Mouse (Mus musculus): ENCODE measurements around the gene Lingo2. TPM values are rescaled to one million over a fixed set of nuclear protein-coding genes. Genes with fewer than 3 reads are reported as not detected.
A peak's percentile ranks its signal among the peaks of the same experiment; 100 is the strongest.
"Not testable (repeated sequence)": the region's sequence is repeated elsewhere in the genome, so short reads cannot be mapped to it uniquely, and the experiment has no call there.

The Lingo2 gene
- polyA plus RNA-seq, 1 experiment from 2014 or later = 9.9 TPM

- Histone ChIP-seq H3K27ac (no peak overlapping the region), H3K9ac (no peak overlapping the region), H3K9me3 (replicated peaks) (no peaks in the 10 kb centered on the region), H3K4me2 (no peak overlapping the region), H3K4me1 (peaks cover 10% of the 10 kb centered on the region), H3K4me3 (no peak overlapping the region), H3K36me3 (ENCODE audit: poor library complexity, severe bottlenecking) (no peaks in the 10 kb centered on the region), H3K27me3 (no peaks in the 10 kb centered on the region)
- no peak for ATAC-seq
- 46% methylated on average over 7 of the region's 7 CpGs for WGBS
These were observed 1180.7 kb downstream of the Lingo2 start for GRCm38 (mm10) chr4:35770810-35771209.

- no peak overlapping the region for H3K9ac ChIP-seq
- peaks cover 10% of the 10 kb centered on the region for H3K4me1 ChIP-seq
- no peak overlapping the region for H3K4me3 ChIP-seq
- no peaks in the 10 kb centered on the region for H3K9me3 ChIP-seq (replicated peaks)
- 64% methylated on average over 6 of the region's 6 CpGs for WGBS
- ATAC-seq = no peak
- H3K27me3 ChIP-seq = no peaks in the 10 kb centered on the region
- H3K27ac ChIP-seq = no peak overlapping the region
- no peaks in the 10 kb centered on the region for H3K36me3 ChIP-seq (ENCODE audit: poor library complexity, severe bottlenecking)
- no peak overlapping the region for H3K4me2 ChIP-seq
These were observed 1184.6 kb downstream of the Lingo2 start for GRCm38 (mm10) chr4:35766905-35767304.

GRCm38 (mm10) chr4:35761181-35761580, 1190.4 kb downstream of the Lingo2 start:
- Histone ChIP-seq H3K36me3 (ENCODE audit: poor library complexity, severe bottlenecking) (no peaks in the 10 kb centered on the region), H3K4me3 (no peak overlapping the region), H3K4me1 (no peaks in the 10 kb centered on the region), H3K9ac (no peak overlapping the region), H3K9me3 (replicated peaks) (no peaks in the 10 kb centered on the region), H3K27me3 (no peaks in the 10 kb centered on the region), H3K4me2 (no peak overlapping the region), H3K27ac (no peak overlapping the region)
- 83% methylated on average over 5 of the region's 5 CpGs for WGBS
- no peak for ATAC-seq

DNA sequence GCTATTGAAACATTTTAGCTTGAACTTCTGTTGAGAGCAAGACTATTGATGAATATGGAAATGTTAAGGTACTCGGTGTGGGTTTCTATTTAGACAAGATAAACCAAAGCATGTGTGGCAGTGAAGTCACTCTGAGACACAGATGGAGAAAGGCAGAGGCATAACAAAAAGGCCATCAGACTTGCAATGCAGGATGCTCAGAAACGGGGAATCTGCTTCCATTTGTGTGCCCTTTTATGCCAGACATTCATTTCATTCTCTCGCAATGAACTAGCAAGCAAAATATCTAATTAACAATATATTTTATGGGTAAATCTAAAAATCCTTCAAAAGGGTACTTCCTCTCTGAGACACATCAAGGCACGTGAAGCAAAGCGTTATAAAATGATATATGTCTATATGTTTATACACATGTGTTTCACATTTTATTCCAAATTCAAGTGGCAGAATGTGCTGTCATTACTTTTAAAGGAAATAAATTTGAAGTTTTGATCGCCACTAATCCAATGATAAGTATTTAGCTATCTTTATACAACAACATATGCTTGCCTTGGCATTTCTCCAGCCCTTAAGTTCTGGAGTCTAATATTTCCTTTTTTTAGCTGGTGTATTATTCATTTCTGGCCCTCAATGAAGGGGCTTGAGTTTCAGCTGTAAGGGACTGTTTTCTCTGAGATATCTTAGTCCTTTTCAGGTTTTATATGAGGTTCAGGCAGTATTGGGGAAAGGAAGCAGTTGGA, 1199.3 kb downstream of the Lingo2 start:
- Histone ChIP-seq H3K4me1 (no peaks in the 10 kb centered on the region), H3K9ac (no peak overlapping the region), H3K36me3 (ENCODE audit: poor library complexity, severe bottlenecking) (no peaks in the 10 kb centered on the region), H3K4me2 (no peak overlapping the region), H3K27me3 (no peaks in the 10 kb centered on the region), H3K27ac (no peak overlapping the region), H3K4me3 (no peak overlapping the region), H3K9me3 (replicated peaks) (no peaks in the 10 kb centered on the region)
- 72% methylated on average over 6 of the region's 6 CpGs for WGBS
- no peak for ATAC-seq

- no peak overlapping the region for H3K4me2 ChIP-seq
- peak; percentile 24; the same call in 1 of the 2 replicates for ATAC-seq
- H3K36me3 ChIP-seq (ENCODE audit: poor library complexity, severe bottlenecking) = no peaks in the 10 kb centered on the region
- no peak overlapping the region for H3K4me3 ChIP-seq
- no peaks in the 10 kb centered on the region for H3K9me3 ChIP-seq (replicated peaks)
- no peaks in the 10 kb centered on the region for H3K27me3 ChIP-seq
- H3K9ac ChIP-seq = no peak overlapping the region
- no peak overlapping the region for H3K27ac ChIP-seq
- 43% methylated on average over 6 of the region's 6 CpGs for WGBS
- 0 out of 2 replicates have a peak, but pooled peaks cover 7% of the 10 kb centered on the region for H3K4me1 ChIP-seq
These were observed 1204.9 kb downstream of the Lingo2 start for GRCm38 (mm10) chr4:35746693-35747092.

DNA sequence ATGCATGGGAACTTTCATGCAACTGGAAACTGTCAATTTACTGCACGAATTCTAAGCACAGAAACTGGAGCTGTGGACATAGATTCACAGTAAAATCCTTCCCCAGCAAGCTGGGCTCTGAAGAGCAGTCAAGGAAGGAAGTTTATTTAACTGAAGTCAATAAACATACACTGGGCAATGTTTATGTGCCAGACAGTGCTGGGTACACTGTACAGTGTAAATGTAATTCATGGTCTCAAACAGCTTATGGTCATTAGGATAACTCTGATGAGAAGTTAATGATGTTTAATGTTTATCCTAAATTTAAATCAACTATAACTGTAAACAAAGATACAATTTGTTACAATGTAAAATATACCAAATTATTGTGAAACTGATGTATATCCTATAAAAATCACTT, 1226.8 kb downstream of the Lingo2 start:
- no peak overlapping the region for H3K4me3 ChIP-seq
- 71% methylated on average over 1 of the region's 1 CpGs for WGBS
- H3K4me2 ChIP-seq = no peak overlapping the region
- no peaks in the 10 kb centered on the region for H3K4me1 ChIP-seq
- ATAC-seq = no peak
- no peak overlapping the region for H3K27ac ChIP-seq
- H3K36me3 ChIP-seq (ENCODE audit: poor library complexity, severe bottlenecking) = no peaks in the 10 kb centered on the region
- no peaks in the 10 kb centered on the region for H3K27me3 ChIP-seq
- H3K9ac ChIP-seq = no peak overlapping the region
- H3K9me3 ChIP-seq (replicated peaks) = peaks cover 7% of the 10 kb centered on the region; the same call in 1 of the 2 replicates

DNA sequence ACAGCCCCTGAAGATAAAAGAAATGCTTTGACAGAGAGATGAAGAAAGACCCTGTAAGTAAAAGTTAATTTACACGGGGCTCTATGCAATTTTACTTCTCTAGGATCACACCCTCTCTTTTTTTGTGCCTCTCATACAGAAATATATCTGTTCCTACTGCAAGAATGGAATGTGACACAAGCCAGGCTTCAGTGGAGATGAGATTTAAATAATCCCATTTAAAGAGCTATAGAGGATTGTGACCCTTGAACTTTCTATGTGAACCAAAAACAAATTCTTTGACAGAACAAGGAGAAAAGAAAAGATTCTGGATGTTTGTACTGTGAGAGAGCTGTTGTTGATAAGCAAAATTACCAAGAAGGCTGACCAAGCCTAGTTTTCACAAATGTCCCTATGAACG, 1247.4 kb downstream of the Lingo2 start:
- WGBS = 15% methylated on average over 2 of the region's 2 CpGs
- Histone ChIP-seq H3K36me3 (ENCODE audit: poor library complexity, severe bottlenecking) (no peaks in the 10 kb centered on the region), H3K4me3 (no peak overlapping the region), H3K27me3 (no peaks in the 10 kb centered on the region), H3K9me3 (replicated peaks) (no peaks in the 10 kb centered on the region), H3K27ac (no peak overlapping the region), H3K9ac (no peak overlapping the region), H3K4me2 (no peak overlapping the region), H3K4me1 (peaks cover 4% of the 10 kb centered on the region; the same call in 1 of the 2 replicates)
- ATAC-seq = no peak

GRCm38 (mm10) chr4:35702661-35703060, 1248.9 kb downstream of the Lingo2 start:
- no peak for ATAC-seq
- WGBS = 52% methylated on average over 1 of the region's 1 CpGs

DNA sequence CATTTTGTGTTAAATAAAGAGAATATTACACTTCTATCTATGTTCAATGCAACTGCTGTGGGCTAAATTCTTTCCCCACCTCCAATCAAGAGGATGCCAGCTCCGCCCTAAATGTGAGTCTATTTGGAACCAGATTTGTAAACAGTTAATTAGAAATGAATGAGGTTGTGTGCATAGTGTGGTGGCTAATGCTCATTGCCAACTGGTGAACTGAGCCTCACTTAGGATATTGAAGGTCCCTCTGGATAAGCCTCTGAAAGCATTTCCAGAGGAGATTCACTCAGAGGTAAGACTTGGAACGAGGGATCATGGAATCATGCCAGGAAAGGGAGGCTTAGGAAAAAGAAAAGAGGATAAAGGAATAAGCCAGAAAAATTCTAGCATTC, 1256.4 kb downstream of the Lingo2 start:
- Histone ChIP-seq H3K36me3 (ENCODE audit: poor library complexity, severe bottlenecking) (no peaks in the 10 kb centered on the region), H3K27me3 (no peaks in the 10 kb centered on the region), H3K4me1 (0 out of 2 replicates have a peak, but pooled peaks cover 3% of the 10 kb centered on the region), H3K27ac (no peak overlapping the region), H3K9ac (no peak overlapping the region), H3K9me3 (replicated peaks) (no peaks in the 10 kb centered on the region), H3K4me2 (no peak overlapping the region), H3K4me3 (no peak overlapping the region)
- peak; percentile 54; the same call in 1 of the 2 replicates for ATAC-seq
- 49% methylated on average over 2 of the region's 2 CpGs for WGBS

More at GRCm38 (mm10) chr4:35702661-35703060, 1248.9 kb downstream of the Lingo2 start:
- Histone ChIP-seq H3K4me3 (no peak overlapping the region), H3K27me3 (no peaks in the 10 kb centered on the region), H3K4me1 (peaks cover 4% of the 10 kb centered on the region; the same call in 1 of the 2 replicates), H3K27ac (no peak overlapping the region), H3K36me3 (ENCODE audit: poor library complexity, severe bottlenecking) (no peaks in the 10 kb centered on the region), H3K4me2 (no peak overlapping the region), H3K9ac (no peak overlapping the region), H3K9me3 (replicated peaks) (no peaks in the 10 kb centered on the region)

DNA sequence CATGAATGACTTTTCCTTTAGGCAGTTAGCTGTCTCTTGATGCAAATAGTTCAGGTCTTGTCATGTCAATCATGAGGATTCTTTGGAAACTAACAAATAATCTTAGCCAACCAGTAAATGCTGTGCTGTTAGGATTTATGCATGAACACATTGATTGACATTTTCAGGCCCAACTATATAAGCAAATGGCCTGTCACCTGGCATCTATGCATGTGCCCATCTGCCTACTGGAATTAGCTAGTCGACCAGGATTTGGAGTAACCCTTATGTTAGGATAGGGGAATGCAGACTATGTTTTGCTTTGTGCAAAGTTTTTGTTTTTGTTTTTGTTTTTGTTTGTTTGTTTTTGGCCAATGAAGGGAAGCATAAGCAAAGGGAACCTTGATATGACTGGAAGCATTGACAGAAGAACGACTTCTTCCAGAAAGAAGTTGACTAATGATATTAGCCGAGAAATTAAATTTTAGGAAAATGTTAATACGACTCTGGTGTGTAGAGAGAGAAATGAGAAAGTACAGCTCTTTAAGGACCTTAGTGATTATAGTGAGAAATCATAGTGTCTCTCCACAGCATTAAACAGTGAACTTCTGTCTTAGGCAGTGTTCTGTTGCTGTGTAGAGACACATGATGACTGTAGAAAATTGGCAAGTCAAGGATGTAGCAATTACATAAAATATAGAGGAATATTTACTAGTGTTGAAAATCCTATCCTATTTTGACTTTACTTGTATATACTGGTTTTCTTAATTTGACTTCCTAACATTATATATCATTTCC, 1257.0 kb downstream of the Lingo2 start:
- no peak overlapping the region for H3K4me2 ChIP-seq
- 0 out of 2 replicates have a peak, but pooled peaks cover 3% of the 10 kb centered on the region for H3K4me1 ChIP-seq
- no peaks in the 10 kb centered on the region for H3K36me3 ChIP-seq (ENCODE audit: poor library complexity, severe bottlenecking)
- no peak overlapping the region for H3K4me3 ChIP-seq
- WGBS = 95% methylated on average over 4 of the region's 4 CpGs
- peak; percentile 57; the same call in 1 of the 2 replicates for ATAC-seq
- H3K27me3 ChIP-seq = no peaks in the 10 kb centered on the region
- no peaks in the 10 kb centered on the region for H3K9me3 ChIP-seq (replicated peaks)
- H3K27ac ChIP-seq = no peak overlapping the region
- no peak overlapping the region for H3K9ac ChIP-seq

- no peak for ATAC-seq
- no peak overlapping the region for H3K4me3 ChIP-seq
- H3K9ac ChIP-seq = no peak overlapping the region
- H3K4me2 ChIP-seq = no peak overlapping the region
- H3K27ac ChIP-seq = no peak overlapping the region
- no peaks in the 10 kb centered on the region for H3K27me3 ChIP-seq
- WGBS = 56% methylated on average over 5 of the region's 5 CpGs
- peaks cover 3% of the 10 kb centered on the region; the same call in 1 of the 2 replicates for H3K4me1 ChIP-seq
- no peaks in the 10 kb centered on the region for H3K9me3 ChIP-seq (replicated peaks)
- no peaks in the 10 kb centered on the region for H3K36me3 ChIP-seq (ENCODE audit: poor library complexity, severe bottlenecking)
These were observed 1261.0 kb downstream of the Lingo2 start for GRCm38 (mm10) chr4:35690521-35690920.

- H3K27me3 ChIP-seq; H3K27ac ChIP-seq; H3K9me3 ChIP-seq (replicated peaks); H3K4me1 ChIP-seq; H3K36me3 ChIP-seq (ENCODE audit: poor library complexity, severe bottlenecking); H3K4me3 ChIP-seq; H3K4me2 ChIP-seq; H3K9ac ChIP-seq: not testable (repeated sequence)
- ATAC-seq = peak; percentile 92
- 45% methylated on average over 5 of the region's 5 CpGs for whole genome bisulfite sequencing
These were observed 1262.9 kb downstream of the Lingo2 start for GRCm38 (mm10) chr4:35688498-35689240.
